Mouse (Mus musculus): Measurements from ENCODE around the gene Zfp36.

- no peak for TF ChIP-seq CTCF (IDR thresholded peaks at IDR 0.05; ENCODE audit: extremely low read depth, insufficient read depth, insufficient read length, insufficient replicate concordance)
- no peak for TF ChIP-seq POLR2A (IDR thresholded peaks at IDR 0.05; ENCODE audit: low read depth, low read length)
Observed at GRCm38 (mm10) chr7:28354596-28354995, 25.5 kb downstream of the Zfp36 start.
